Comparison of ENCODE assay signal across 17 mouse cellular contexts in the genomic region with DNA sequence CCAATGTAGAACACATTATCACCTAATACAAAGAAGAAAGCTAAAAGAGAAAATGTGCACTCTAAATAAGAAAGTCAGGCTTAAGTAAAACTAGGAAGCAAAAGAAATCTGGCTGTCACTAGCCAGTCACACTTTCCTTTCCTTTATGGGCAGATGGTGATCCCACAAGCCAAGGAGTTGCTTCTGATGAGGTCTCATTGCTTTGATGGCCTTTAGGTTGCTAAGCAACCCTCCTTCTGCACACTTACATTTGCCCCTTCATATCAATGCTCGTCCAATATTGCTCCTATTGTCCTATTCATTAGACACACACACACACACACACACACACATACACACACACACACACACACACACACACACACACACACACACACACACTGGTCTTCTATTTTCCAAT. TPM values are rescaled to one million over a fixed set of nuclear protein-coding genes. Genes with fewer than 3 reads are reported as not detected.
"Had no signal": no experiment of that assay in that cellular context is flagged by ENCODE, and none has a peak within 500 bp of the region (broad histone marks: within the 10 kb centered on the region; RNA-seq: fewer than 3 reads in every experiment).

No protein-coding gene starts in this region.

- H3K4me3 ChIP-seq: layer of hippocampus, adult 2 months; limb, embryonic 12.5 days; limb, embryonic 15.5 days; midbrain, embryonic 12.5 days had no signal

- H3K9ac ChIP-seq: limb, embryonic 12.5 days; limb, embryonic 15.5 days; liver, embryonic 14.5 days; liver, postnatal 0 days; lung, embryonic 14.5 days; midbrain, embryonic 12.5 days had no signal

- H3K36me3 ChIP-seq: limb, embryonic 12.5 days; limb, embryonic 15.5 days; midbrain, embryonic 12.5 days had no signal

- H3K27ac ChIP-seq: kidney, postnatal 0 days; layer of hippocampus, adult 2 months; limb, embryonic 12.5 days; limb, embryonic 15.5 days; liver, embryonic 14.5 days; macrophage; midbrain, embryonic 12.5 days had no signal

- DNase-seq: kidney, postnatal 25 days; liver, postnatal 0 days; lung, embryonic 14.5 days; thymus, adult 18-20 months; thymus, postnatal 36 days had no signal

- H3K9me3 ChIP-seq: limb, embryonic 12.5 days; limb, embryonic 15.5 days; midbrain, embryonic 12.5 days had no signal

- H3K4me1 ChIP-seq: limb, embryonic 12.5 days; limb, embryonic 15.5 days; midbrain, embryonic 12.5 days had no signal

- H3K27me3 ChIP-seq: limb, embryonic 12.5 days; limb, embryonic 15.5 days; midbrain, embryonic 12.5 days had no signal

- ATAC-seq: liver, postnatal 0 days; lung, postnatal 0 days; midbrain, embryonic 16.5 days had no signal

- H3K4me2 ChIP-seq: limb, embryonic 12.5 days; limb, embryonic 15.5 days; liver, embryonic 11.5 days; lung, embryonic 14.5 days; midbrain, embryonic 12.5 days had no signal

RNA-seq across cellular contexts. Expression of gene Hapln1, which starts 10.9 kb away (rescaled TPM):
- polyA plus RNA-seq: macrophage; small intestine, adult 2 months; spleen, adult 2 months had no signal
